ENCODE assay signal across 8 mouse cellular contexts in genomic region chr3:68542944-68543501, GRCm38 (mm10).
A peak's percentile ranks its signal among the peaks of the same experiment; 100 is the strongest.
DNase-seq lines count a peak whose midpoint lies in the region; ATAC-seq and TF ChIP-seq lines count a peak whose summit lies in the region.

No protein-coding gene starts in this region.

- DNase-seq in Patski (ENCODE audit: low read depth, low spot score) = peak; percentile 68
- peak; percentile 80 for DNase-seq in cerebellum, adult 9-10 months
- peak; percentile 53 for DNase-seq in hindbrain, embryonic 10.5 days (ENCODE audit: low spot score)
- peak; percentile 62 to 64 for DNase-seq in layer of hippocampus, adult 8-10 months (ENCODE audit: low spot score in 2 of 2)
- peak; percentile 60 to 75 for DNase-seq in lung, adult 18-20 months
- peak; percentile 32 for DNase-seq in ovary, postnatal 14 days (ENCODE audit: low spot score)

- TF ChIP-seq CTCF in Patski (IDR thresholded peaks at IDR 0.05) = peak; percentile 97

- peak; percentile 88 for ATAC-seq in Patski
- peak; percentile 83 for ATAC-seq in frontal cortex, adult (ENCODE audit: low TSS enrichment)
- no peak for ATAC-seq in inflammation-experienced regulatory T-cells, adult 6 months

- POLR2A ChIA-PET in Patski (lab: Charles Lee) = interaction anchor here (0.7 to 2.4 kb wide), 6 partner anchors 42 to 74 kb away, joined by 3 to 8 read pairs (median 4); no protein-coding TSS in a partner anchor

- in situ Hi-C loops in Patski (cut with MboI; ENCODE audit: low pct_unique_long_range_greater_than_20kb) = loop anchor here (5.0 to 10.0 kb wide), 3 partner anchors 51 to 918 kb away; no protein-coding TSS in a partner anchor

- peaks cover 21% of the 10 kb centered on the region for H3K4me1 ChIP-seq in hindbrain, embryonic 10.5 days (replicated peaks)

- CTCF ChIA-PET in Patski (lab: Charles Lee) = interaction anchor here (0.7 to 11.0 kb wide), 17 partner anchors 8 to 486 kb away, joined by 3 to 102 read pairs (median 4); no protein-coding TSS in a partner anchor

- H3K36me3 ChIP-seq in hindbrain, embryonic 10.5 days = no peaks in the 10 kb centered on the region

- peak overlapping the region; percentile 42 for H3K4me3 ChIP-seq in hindbrain, embryonic 10.5 days

- no peaks in the 10 kb centered on the region for H3K9me3 ChIP-seq in hindbrain, embryonic 10.5 days

- peak overlapping the region; percentile 77; the same call in 1 of the 2 replicates for H3K27ac ChIP-seq in hindbrain, embryonic 10.5 days

- no peaks in the 10 kb centered on the region for H3K27me3 ChIP-seq in Patski
- no peaks in the 10 kb centered on the region for H3K27me3 ChIP-seq in hindbrain, embryonic 10.5 days (ENCODE audit: insufficient read depth, poor library complexity, severe bottlenecking)

- WGBS in hindbrain, embryonic 10.5 days = 3% methylated on average over 7 of the region's 7 CpGs
